Mouse (Mus musculus): Measurements from ENCODE around the gene Gm29133.

GRCm38 (mm10) chr3:75713678-75714295, 34.2 kb upstream of the Gm29133 start:
- no peak for TF ChIP-seq POLR2A (IDR thresholded peaks at IDR 0.05; ENCODE audit: control insufficient read depth, extremely low read depth, insufficient read depth, low read length, poor library complexity)
- TF ChIP-seq CTCF (IDR thresholded peaks at IDR 0.05; ENCODE audit: borderline replicate concordance, control insufficient read depth, extremely low read depth, insufficient read depth, low read length, poor library complexity), result no peak

Data from thymus, adult 2 months (tissue).